24 mouse cellular contexts compared by ENCODE assay signal in genomic region chr5:24873221-24873620, GRCm38 (mm10). TPM values are rescaled to one million over a fixed set of nuclear protein-coding genes. Genes with fewer than 3 reads are reported as not detected.
DNase-seq lines count a peak whose midpoint lies in the region; ATAC-seq and TF ChIP-seq lines count a peak whose summit lies in the region.
"Had no signal": no experiment of that assay in that cellular context is flagged by ENCODE, and none has a peak within 500 bp of the region (broad histone marks: within the 10 kb centered on the region; RNA-seq: fewer than 3 reads in every experiment).

No protein-coding gene starts in this region.

- peak; percentile 17 to 39; a peak in 2 of 4 replicates for TF ChIP-seq EP300 in MEL (IDR thresholded peaks at IDR 0.05; ENCODE audit: low read depth in 1 of 2, low read length in 2 of 2)

- no peak overlapping the region for H3K4me3 ChIP-seq in limb, embryonic 13.5 days
- H3K4me3 ChIP-seq in limb, embryonic 10.5 days = no peak overlapping the region
- no peak overlapping the region for H3K4me3 ChIP-seq in MEL (ENCODE audit: control insufficient read depth in 1 of 2, insufficient read depth in 1 of 2, low read depth in 2 of 2, low read length in 2 of 2)
- no peak overlapping the region for H3K4me3 ChIP-seq in heart, embryonic 10.5 days
- H3K4me3 ChIP-seq: embryonic facial prominence, embryonic 13.5 days; embryonic facial prominence, embryonic 15.5 days; erythroblast, embryonic 14.5 days; forebrain, embryonic 13.5 days; forebrain, embryonic 15.5 days had no signal

- no peak overlapping the region for H3K27ac ChIP-seq in limb, embryonic 13.5 days
- no peak overlapping the region for H3K27ac ChIP-seq in limb, embryonic 10.5 days
- no peak overlapping the region for H3K27ac ChIP-seq in MEL (ENCODE audit: control insufficient read depth, low read depth, low read length)
- H3K27ac ChIP-seq in heart, embryonic 10.5 days = no peak overlapping the region
- H3K27ac ChIP-seq: embryonic facial prominence, embryonic 13.5 days; embryonic facial prominence, embryonic 15.5 days; forebrain, embryonic 13.5 days; forebrain, embryonic 15.5 days had no signal

- H3K79me2 ChIP-seq in MEL (ENCODE audit: control insufficient read depth, insufficient read depth, low read length, poor library complexity) = no peaks in the 10 kb centered on the region; the same call in 1 of the 2 replicates

- 32% methylated on average over 6 of the region's 6 CpGs for WGBS in limb, embryonic 13.5 days
- WGBS in limb, embryonic 10.5 days = 56% methylated on average over 6 of the region's 6 CpGs
- WGBS in heart, embryonic 10.5 days = 40% methylated on average over 6 of the region's 6 CpGs

- no peak for DNase-seq in limb, embryonic 10.5 days (ENCODE audit: low spot score)
- peak; percentile 71 for DNase-seq in 416B (ENCODE audit: low read depth)
- DNase-seq in MEL (ENCODE audit: low read depth, low spot score) = peak; percentile 53
- DNase-seq in fibroblast of lung, adult 2 months (ENCODE audit: low read depth) = peak; percentile 54
- no peak for DNase-seq in lung, postnatal 36 days
- DNase-seq in left cerebral cortex, adult 11 months (ENCODE audit: low spot score) = no peak
- no peak for DNase-seq in heart, embryonic 10.5 days (ENCODE audit: low spot score)
- DNase-seq: adrenal gland, adult 2 months; adrenal gland, postnatal 10 days; adrenal gland, postnatal 25 days; cerebellum, adult 11 months; cerebellum, adult 18-20 months; cerebellum, adult 9-10 months; embryo, embryonic 11 days; forebrain, postnatal 0 days had no signal

- H3K27me3 ChIP-seq in limb, embryonic 13.5 days = no peaks in the 10 kb centered on the region
- no peaks in the 10 kb centered on the region for H3K27me3 ChIP-seq in limb, embryonic 10.5 days (ENCODE audit: low read depth, poor library complexity, severe bottlenecking)
- H3K27me3 ChIP-seq in MEL (ENCODE audit: control insufficient read depth in 1 of 2, insufficient read depth in 2 of 2, low read length in 2 of 2) = no peaks in the 10 kb centered on the region
- H3K27me3 ChIP-seq in heart, embryonic 10.5 days (ENCODE audit: insufficient read depth, poor library complexity, severe bottlenecking) = no peaks in the 10 kb centered on the region
- H3K27me3 ChIP-seq: CH12.LX; embryonic facial prominence, embryonic 13.5 days; embryonic facial prominence, embryonic 15.5 days; forebrain, embryonic 13.5 days; forebrain, embryonic 15.5 days had no signal

- H3K4me1 ChIP-seq in limb, embryonic 13.5 days = peaks cover 10% of the 10 kb centered on the region; the same call in 1 of the 2 replicates
- peaks cover 12% of the 10 kb centered on the region for H3K4me1 ChIP-seq in limb, embryonic 10.5 days
- H3K4me1 ChIP-seq in MEL (ENCODE audit: control insufficient read depth in 1 of 2, insufficient read depth in 2 of 2, low read length in 2 of 2) = peaks cover 9 to 13% of the 10 kb centered on the region in 2 experiments; a peak in 3 of 4 replicates
- H3K4me1 ChIP-seq in heart, embryonic 10.5 days = peaks cover 16% of the 10 kb centered on the region
- H3K4me1 ChIP-seq: forebrain, embryonic 13.5 days; forebrain, embryonic 15.5 days had no signal

- 0 out of 2 replicates have a peak overlapping the region, but pooled peaks have one; percentile 31 for H3K9ac ChIP-seq in limb, embryonic 13.5 days
- no peak overlapping the region for H3K9ac ChIP-seq in MEL (ENCODE audit: control insufficient read depth, low read depth, low read length, poor library complexity, severe bottlenecking)
- H3K9ac ChIP-seq: embryonic facial prominence, embryonic 13.5 days; embryonic facial prominence, embryonic 15.5 days; forebrain, embryonic 13.5 days; forebrain, embryonic 15.5 days; forebrain, postnatal 0 days had no signal

- TF ChIP-seq RAD21 in MEL (IDR thresholded peaks at IDR 0.05; ENCODE audit: low read depth, low read length) = no peak

- no peak overlapping the region for H3K4me2 ChIP-seq in limb, embryonic 13.5 days (replicated peaks)
- H3K4me2 ChIP-seq: embryonic facial prominence, embryonic 13.5 days; embryonic facial prominence, embryonic 15.5 days; forebrain, embryonic 13.5 days; forebrain, embryonic 15.5 days had no signal

- TF ChIP-seq POLR2A in MEL (IDR thresholded peaks at IDR 0.05; ENCODE audit: control insufficient read depth in 1 of 2, insufficient read depth in 1 of 2, low read depth in 1 of 2, low read length in 2 of 2, poor library complexity in 1 of 2) = no peak

- H3K36me3 ChIP-seq in limb, embryonic 13.5 days = peaks cover 29% of the 10 kb centered on the region
- peaks cover 24% of the 10 kb centered on the region for H3K36me3 ChIP-seq in limb, embryonic 10.5 days
- peaks cover 0 to 13% of the 10 kb centered on the region in 2 experiments; a peak in 2 of 4 replicates for H3K36me3 ChIP-seq in MEL (ENCODE audit: control insufficient read depth in 1 of 2, insufficient read depth in 2 of 2, low read length in 2 of 2)
- peaks cover 75% of the 10 kb centered on the region for H3K36me3 ChIP-seq in heart, embryonic 10.5 days
- H3K36me3 ChIP-seq: G1E had no signal

- no peak for ATAC-seq in limb, embryonic 13.5 days (ENCODE audit: low FRiP score, low read depth)
- ATAC-seq: CD4-positive, CD25-positive, alpha-beta regulatory T cell, adult 4 months; forebrain, embryonic 13.5 days had no signal

- no peaks in the 10 kb centered on the region for H3K9me3 ChIP-seq in limb, embryonic 13.5 days
- no peaks in the 10 kb centered on the region for H3K9me3 ChIP-seq in limb, embryonic 10.5 days (replicated peaks)
- H3K9me3 ChIP-seq in MEL (replicated peaks; ENCODE audit: insufficient read depth, low read length) = no peaks in the 10 kb centered on the region
- no peaks in the 10 kb centered on the region for H3K9me3 ChIP-seq in heart, embryonic 10.5 days
- H3K9me3 ChIP-seq: embryonic facial prominence, embryonic 13.5 days; embryonic facial prominence, embryonic 15.5 days; forebrain, embryonic 13.5 days; forebrain, embryonic 15.5 days; G1E had no signal

- TF ChIP-seq CTCF in MEL (IDR thresholded peaks at IDR 0.05 in 2 of 3, conservative IDR thresholded peaks at IDR 0.05 in 1 of 3; ENCODE audit: control insufficient read depth in 1 of 3, insufficient read depth in 1 of 3, low read depth in 2 of 3, low read length in 3 of 3, poor library complexity in 1 of 3, severe bottlenecking in 1 of 3) = no peak

TF ChIP-seq in MEL, 35 proteins besides CTCF, POLR2A, EP300 and RAD21:
- TF ChIP-seq TCF12 (IDR thresholded peaks at IDR 0.05; ENCODE audit: low read depth, low read length) = peak; percentile 48; the same call in 1 of the 2 replicates
- peak; percentile 76 for TF ChIP-seq ETS1 (IDR thresholded peaks at IDR 0.05; ENCODE audit: low read depth, low read length)
- TF ChIP-seq MAZ (IDR thresholded peaks at IDR 0.05; ENCODE audit: low read depth, low read length) = no peak
- TF ChIP-seq BHLHE40 (IDR thresholded peaks at IDR 0.05; ENCODE audit: borderline replicate concordance, low read depth, low read length) = no peak
- TF ChIP-seq USF2 (IDR thresholded peaks at IDR 0.05; ENCODE audit: borderline replicate concordance in 1 of 2, insufficient read depth in 1 of 2, low read depth in 1 of 2, low read length in 2 of 2) = no peak
- TF ChIP-seq NELFE (IDR thresholded peaks at IDR 0.05; ENCODE audit: low read depth, low read length) = no peak
- 0 out of 2 replicates have a peak, but pooled peaks have one; percentile 26 for TF ChIP-seq GATA1 (IDR thresholded peaks at IDR 0.05; ENCODE audit: low read depth, low read length)
- no peak for TF ChIP-seq CHD2 (IDR thresholded peaks at IDR 0.05; ENCODE audit: low read length)
- TF ChIP-seq TAL1 (IDR thresholded peaks at IDR 0.05; ENCODE audit: low read length) = peak; percentile 84
- TF ChIP-seq RCOR1 (IDR thresholded peaks at IDR 0.05; ENCODE audit: low read depth, low read length) = no peak
- no peak for TF ChIP-seq ELF1 (IDR thresholded peaks at IDR 0.05; ENCODE audit: low read depth, low read length)

RNA-seq across cellular contexts. Expression of gene Rheb, which starts 30.8 kb away (rescaled TPM):
- 231 and 247 TPM in 2 replicates for polyA plus RNA-seq in limb, embryonic 13.5 days (2015; fragmentation: Nextera tagmentation; extraction: Ambion mirVana)
- 179 and 186 TPM in 2 replicates for polyA plus RNA-seq in limb, embryonic 10.5 days (2016; fragmentation: Nextera tagmentation; extraction: Ambion mirVana)
- 61.3 and 67.7 TPM in 2 replicates for total RNA-seq in MEL (2012; rRNA removed)
- polyA plus RNA-seq in MEL (2012; ENCODE audit: insufficient read depth in 1 of 2, insufficient read length in 2 of 2, low read depth in 1 of 2, low replicate concordance in 2 of 2, missing spikeins in 1 of 2) = 100 to 1,000 TPM; 114 to 731 TPM
- polyA plus RNA-seq in heart, embryonic 10.5 days (2016; fragmentation: Nextera tagmentation; extraction: Ambion mirVana) = 219 and 225 TPM in 2 replicates

Comparison
In these comparisons a context has a peak if more than half of its experiments do, and no peak if none do; other contexts are left out.
1. DNase-seq: peak in 416B (single experiment), MEL (single experiment) and fibroblast of lung, adult 2 months (single experiment); none in limb, embryonic 10.5 days (single experiment), lung, postnatal 36 days (single experiment), left cerebral cortex, adult 11 months (single experiment) and heart, embryonic 10.5 days (single experiment).